Mouse (Mus musculus) liver, embryonic 14.5 days (tissue): ENCODE results near the gene Nuak1. TPM values are rescaled to one million over a fixed set of nuclear protein-coding genes. Genes with fewer than 3 reads are reported as not detected.

Experiments used
- ATAC-seq: fragments of 200-750 bp; cut with Nextera tagmentation; 2 replicates; pipeline ENCODE4 v1.8.0; 2017; ENCODE audit warnings: moderate number of reproducible peaks, mild to moderate bottlenecking, moderate library complexity; ENCODE audit not compliant: insufficient read depth
- DNase-seq, 3 experiments: peaks; one replicate each; pipeline ENCODE4 v3.0.0-alpha.2; 2012 to 2013; ENCODE audit warnings: low read depth in 3 of 3, low spot score in 3 of 3
- H3K27ac ChIP-seq: fragments of 300-500 bp; sonication (generic); 2 replicates; pipeline ENCODE4 v1.5.1; 2014; ENCODE audit warnings: moderate library complexity, mild to moderate bottlenecking, control low read depth, inconsistent platforms
- H3K27me3 ChIP-seq: fragments of 300-500 bp; sonication (generic); 2 replicates; pipeline ENCODE4 v1.6.1; 2014; ENCODE audit warnings: mild to moderate bottlenecking, low read length, moderate library complexity; ENCODE audit not compliant: control insufficient read depth, insufficient read depth
- H3K36me3 ChIP-seq: fragments of 300-500 bp; sonication (generic); replicated peaks from 2 replicates; pipeline ENCODE4 v1.6.1; 2014; ENCODE audit warnings: low read depth; ENCODE audit not compliant: control insufficient read depth, insufficient read depth
- H3K4me1 ChIP-seq, 2 experiments: fragments of 200-500 bp in 1 of 2; fragments of 300-500 bp in 1 of 2; sonication (generic) in 1 of 2; replicated peaks; 2 replicates each; pipeline ENCODE4 v1.6.1; 2012 to 2014; ENCODE audit warnings: antibody characterized with exemption in 1 of 2, inconsistent platforms in 1 of 2, low read length in 1 of 2; ENCODE audit not compliant: control insufficient read depth in 2 of 2, insufficient read depth in 2 of 2
- H3K4me2 ChIP-seq: fragments of 300-500 bp; sonication (generic); 2 replicates; pipeline ENCODE4 v1.6.1; 2014; ENCODE audit warnings: low read depth, mild to moderate bottlenecking, control low read depth, moderate library complexity
- H3K4me3 ChIP-seq, 2 experiments: fragments of 200-500 bp in 1 of 2; fragments of 300-500 bp in 1 of 2; sonication (generic) in 1 of 2; 2 replicates each; pipeline ENCODE4 v1.5.1; 2012 to 2014; ENCODE audit warnings: low read depth in 2 of 2, low read length in 2 of 2, mild to moderate bottlenecking in 2 of 2, control low read depth in 1 of 2, inconsistent platforms in 1 of 2, moderate library complexity in 1 of 2; ENCODE audit not compliant: insufficient read depth in 1 of 2
- H3K9ac ChIP-seq: fragments of 300-500 bp; sonication (generic); replicated peaks from 2 replicates; pipeline ENCODE4 v1.6.1; 2014; ENCODE audit warnings: mild to moderate bottlenecking, control low read depth, moderate library complexity
- H3K9me3 ChIP-seq: fragments of 300-500 bp; sonication (generic); 2 replicates; pipeline ENCODE4 v1.6.1; 2016; ENCODE audit warnings: low read length, mixed read lengths; ENCODE audit not compliant: control insufficient read depth
- CTCF ChIP-seq: IDR thresholded peaks from 2 replicates; pipeline ENCODE4 v1.5.1; 2016; ENCODE audit warnings: antibody characterized with exemption, low read depth, control low read depth
- EP300 ChIP-seq: IDR thresholded peaks from 2 replicates; pipeline ENCODE4 v1.6.1; 2016; ENCODE audit warnings: antibody characterized with exemption, low read depth
- WGBS: fragments of 180-500 bp; shearing (Covaris S2); extraction: QIAGEN DNeasy Blood & Tissue Kit; methylation state at CpG from one replicate; pipeline ENCODE4 v1.1.7; 2014; ENCODE audit not compliant: insufficient replicate concordance; 5-methylcytosine and 5-hydroxymethylcytosine counted together
- polyA plus RNA-seq, 2 experiments: library from polyadenylated mRNA; depleted of rRNA in 1 of 2; stranded (reverse) in 1 of 2; unstranded in 1 of 2; fragments of >200 nt; fragmentation: Nextera tagmentation in 1 of 2; extraction: Ambion mirVana in 1 of 2; gene quantifications; 2 replicates each; pipeline versions ENCODE4 v1.2.1 to v1.2.3; 2012 to 2014

Nuak1 gene
- polyA plus RNA-seq, 2 experiments, result 0.03 to 0.42 TPM

GRCm38 (mm10) chr10:84412326-84412962 lies 28.0 kb downstream of the Nuak1 start:
- H3K27ac ChIP-seq, result no peak overlapping the region
- no peak for ATAC-seq
- no peaks in the 10 kb centered on the region for H3K36me3 ChIP-seq
- H3K4me2 ChIP-seq, result no peak overlapping the region
- H3K9ac ChIP-seq, result no peak overlapping the region
- TF ChIP-seq EP300 (no peak), CTCF (no peak)
- H3K27me3 ChIP-seq, result no peaks in the 10 kb centered on the region
- peaks cover 0 to 3% of the 10 kb centered on the region in 2 experiments; a peak in 1 of 4 replicates for H3K4me1 ChIP-seq
- H3K4me3 ChIP-seq, result no peak overlapping the region
- WGBS, result 61% methylated on average over 12 of the region's 12 CpGs
- no peaks in the 10 kb centered on the region for H3K9me3 ChIP-seq
- no peak for DNase-seq

GRCm38 (mm10) chr10:84411122-84412105 lies 29.0 kb downstream of the Nuak1 start:
- ATAC-seq, result no peak

GRCm38 (mm10) chr10:84408965-84409660 lies 31.3 kb downstream of the Nuak1 start:
- Histone ChIP-seq H3K27ac (no peak overlapping the region), H3K9me3 (no peaks in the 10 kb centered on the region), H3K27me3 (no peaks in the 10 kb centered on the region), H3K9ac (no peak overlapping the region), H3K4me1 (peaks cover 0 to 3% of the 10 kb centered on the region in 2 experiments; a peak in 1 of 4 replicates), H3K36me3 (no peaks in the 10 kb centered on the region), H3K4me2 (no peak overlapping the region), H3K4me3 (no peak overlapping the region)
- ATAC-seq, result no peak
- no peak for DNase-seq
- no peak for TF ChIP-seq CTCF
- no peak for TF ChIP-seq EP300
- 55% methylated on average over 13 of the region's 13 CpGs for WGBS

More at GRCm38 (mm10) chr10:84411122-84412105, 29.0 kb downstream of the Nuak1 start:
- Histone ChIP-seq H3K27me3 (no peaks in the 10 kb centered on the region), H3K4me1 (peaks cover 0 to 3% of the 10 kb centered on the region in 2 experiments; a peak in 1 of 4 replicates), H3K4me2 (no peak overlapping the region), H3K27ac (no peak overlapping the region), H3K9ac (no peak overlapping the region), H3K9me3 (no peaks in the 10 kb centered on the region), H3K4me3 (no peak overlapping the region), H3K36me3 (no peaks in the 10 kb centered on the region)
- TF ChIP-seq EP300 (no peak), CTCF (no peak)
- DNase-seq, result no peak
- WGBS, result 65% methylated on average over 16 of the region's 16 CpGs

GRCm38 (mm10) chr10:84405135-84405776 lies 35.1 kb downstream of the Nuak1 start:
- H3K4me1 ChIP-seq, result peaks cover 0 to 3% of the 10 kb centered on the region in 2 experiments; a peak in 1 of 4 replicates
- H3K9ac ChIP-seq, result no peak overlapping the region
- TF ChIP-seq CTCF (no peak), EP300 (no peak)
- no peaks in the 10 kb centered on the region for H3K27me3 ChIP-seq
- H3K4me2 ChIP-seq, result no peak overlapping the region
- H3K4me3 ChIP-seq, result no peak overlapping the region
- no peaks in the 10 kb centered on the region for H3K36me3 ChIP-seq
- H3K9me3 ChIP-seq, result no peaks in the 10 kb centered on the region
- DNase-seq (no peak), ATAC-seq (no peak)
- H3K27ac ChIP-seq, result no peak overlapping the region
- WGBS, result 53% methylated on average over 8 of the region's 8 CpGs
